Mouse (Mus musculus): Measurements from ENCODE around the gene Diras1.

DNA sequence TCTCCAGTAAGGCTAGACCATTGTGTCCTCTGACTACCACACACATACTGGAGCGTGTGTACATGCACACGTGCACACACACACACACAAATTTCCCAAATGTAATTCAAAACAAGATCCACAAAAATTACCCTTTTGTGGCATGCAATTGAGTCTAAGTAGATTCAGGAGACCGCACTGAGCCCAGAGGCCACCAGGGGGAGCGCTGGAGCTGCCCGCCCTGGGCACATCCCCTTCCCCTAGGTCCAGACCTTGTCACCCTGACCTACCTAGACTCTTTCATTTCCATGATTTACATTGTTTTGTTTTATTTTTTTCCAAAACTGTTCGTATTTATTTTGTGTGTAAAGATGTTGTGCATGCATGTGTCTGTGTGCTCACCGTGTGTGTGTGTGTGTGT is 8.8 kb downstream of the Diras1 start:
- peak; percentile 91 for TF ChIP-seq CTCF (IDR thresholded peaks at IDR 0.05; ENCODE audit: low read depth)
- no peak for TF ChIP-seq EP300 (IDR thresholded peaks at IDR 0.05; ENCODE audit: low read depth)
